Mouse (Mus musculus): ENCODE data around the gene Tnnt2. TPM values are rescaled to one million over a fixed set of nuclear protein-coding genes. Genes with fewer than 3 reads are reported as not detected.

The Tnnt2 gene
- polyA plus RNA-seq, 1 experiment from 2014 or later: 37.4 TPM

- no peak for DNase-seq (ENCODE audit: low spot score)
- Histone ChIP-seq H3K4me2 (no peak overlapping the region), H3K9ac (ENCODE audit: low read depth, low read length) (no peak overlapping the region), H3K27me3 (replicated peaks; ENCODE audit: control insufficient read depth, insufficient read depth, low read length) (peaks cover 20% of the 10 kb centered on the region), H3K9me3 (ENCODE audit: control insufficient read depth, low read length) (no peaks in the 10 kb centered on the region), H3K4me1 (replicated peaks; ENCODE audit: control insufficient read depth, insufficient read depth, low read length) (peaks cover 2% of the 10 kb centered on the region; the same call in 1 of the 2 replicates), H3K27ac (ENCODE audit: low read depth, low read length) (no peak overlapping the region), H3K4me3 (ENCODE audit: low read depth, low read length) (no peak overlapping the region), H3K36me3 (ENCODE audit: control insufficient read depth, insufficient read depth, low read length) (no peaks in the 10 kb centered on the region)
- WGBS: 59% methylated on average over 4 of the region's 4 CpGs
- ATAC-seq (replicated peaks; ENCODE audit: low FRiP score): no peak
Observed at GRCm38 (mm10) chr1:135813071-135813470, 23.1 kb upstream of the Tnnt2 start.

DNA sequence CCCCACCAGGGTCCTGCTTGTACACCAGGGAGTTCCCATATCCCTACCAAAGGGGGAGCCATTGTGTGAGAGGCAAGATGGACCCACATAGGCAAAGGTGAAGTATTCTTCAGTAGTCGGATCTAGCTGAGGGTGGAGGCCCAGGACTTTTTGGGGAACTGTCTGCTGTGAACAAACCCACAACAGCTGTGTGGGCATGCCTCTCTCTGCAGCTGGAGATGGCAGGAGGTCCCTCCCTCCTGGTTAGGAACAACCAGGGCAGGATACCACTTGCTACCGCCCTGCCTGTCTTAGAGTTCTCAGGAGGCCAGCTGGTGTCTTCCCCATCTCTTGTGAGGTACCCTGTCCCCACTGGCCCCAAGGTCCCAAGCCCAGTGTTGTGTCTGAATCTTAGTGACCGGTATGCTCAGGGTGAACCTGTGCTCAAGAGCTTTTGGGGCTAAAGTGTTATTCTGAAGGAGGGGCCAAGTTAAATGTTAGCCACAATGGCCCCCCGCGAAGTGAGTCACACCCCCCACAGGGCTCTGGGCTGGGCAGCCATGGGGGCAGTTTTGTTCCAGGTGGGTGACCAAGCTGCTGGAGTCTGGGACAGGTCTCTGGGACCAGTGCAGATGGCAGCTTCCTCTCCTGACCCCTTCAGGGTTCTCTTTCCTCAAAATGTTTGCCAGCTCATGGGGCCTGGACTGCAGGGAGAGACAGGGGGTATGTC, 22.3 kb upstream of the Tnnt2 start:
- ATAC-seq (replicated peaks; ENCODE audit: low FRiP score) (no peak), DNase-seq (ENCODE audit: low spot score) (no peak)
- Histone ChIP-seq H3K4me2 (no peak overlapping the region), H3K4me1 (replicated peaks; ENCODE audit: control insufficient read depth, insufficient read depth, low read length) (peaks cover 7% of the 10 kb centered on the region), H3K9ac (ENCODE audit: low read depth, low read length) (no peak overlapping the region), H3K27me3 (replicated peaks; ENCODE audit: control insufficient read depth, insufficient read depth, low read length) (peaks cover 28% of the 10 kb centered on the region), H3K9me3 (ENCODE audit: control insufficient read depth, low read length) (no peaks in the 10 kb centered on the region), H3K27ac (ENCODE audit: low read depth, low read length) (no peak overlapping the region), H3K36me3 (ENCODE audit: control insufficient read depth, insufficient read depth, low read length) (no peaks in the 10 kb centered on the region), H3K4me3 (ENCODE audit: low read depth, low read length) (no peak overlapping the region)
- WGBS: 76% methylated on average over 5 of the region's 5 CpGs

DNA sequence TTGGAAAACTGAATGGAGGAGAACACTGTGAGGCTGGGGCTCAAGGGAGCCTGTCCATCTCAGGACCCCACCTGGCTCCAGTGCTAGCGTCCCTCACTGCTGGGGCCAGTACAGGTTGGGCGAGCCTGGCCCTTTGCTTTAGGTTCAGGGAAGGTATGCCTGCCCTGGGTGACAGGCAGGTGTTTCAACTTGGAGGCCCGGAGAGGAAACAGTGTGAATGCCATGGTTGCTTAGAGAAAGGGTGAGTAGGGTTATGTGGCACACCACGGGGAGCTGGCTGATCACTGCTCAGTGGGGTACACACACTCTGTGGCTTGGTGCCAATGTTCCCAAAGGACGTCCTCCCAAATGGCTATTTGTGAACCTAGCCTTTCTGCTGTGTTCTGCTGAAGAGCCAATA, 21.6 kb upstream of the Tnnt2 start:
- Histone ChIP-seq H3K36me3 (ENCODE audit: control insufficient read depth, insufficient read depth, low read length) (no peaks in the 10 kb centered on the region), H3K27me3 (replicated peaks; ENCODE audit: control insufficient read depth, insufficient read depth, low read length) (peaks cover 35% of the 10 kb centered on the region), H3K9me3 (ENCODE audit: control insufficient read depth, low read length) (no peaks in the 10 kb centered on the region), H3K27ac (ENCODE audit: low read depth, low read length) (no peak overlapping the region), H3K4me2 (no peak overlapping the region), H3K4me3 (ENCODE audit: low read depth, low read length) (no peak overlapping the region), H3K4me1 (replicated peaks; ENCODE audit: control insufficient read depth, insufficient read depth, low read length) (peaks cover 7% of the 10 kb centered on the region), H3K9ac (ENCODE audit: low read depth, low read length) (no peak overlapping the region)
- ATAC-seq (replicated peaks; ENCODE audit: low FRiP score): no peak
- DNase-seq (ENCODE audit: low spot score): no peak
- WGBS: 71% methylated on average over 5 of the region's 5 CpGs

GRCm38 (mm10) chr1:135817595-135817994, 18.6 kb upstream of the Tnnt2 start:
- Histone ChIP-seq H3K9me3 (ENCODE audit: control insufficient read depth, low read length) (no peaks in the 10 kb centered on the region), H3K4me1 (replicated peaks; ENCODE audit: control insufficient read depth, insufficient read depth, low read length) (peaks cover 8% of the 10 kb centered on the region), H3K27ac (ENCODE audit: low read depth, low read length) (no peak overlapping the region), H3K4me2 (no peak overlapping the region), H3K27me3 (replicated peaks; ENCODE audit: control insufficient read depth, insufficient read depth, low read length) (peaks cover 62% of the 10 kb centered on the region), H3K9ac (ENCODE audit: low read depth, low read length) (no peak overlapping the region), H3K4me3 (ENCODE audit: low read depth, low read length) (no peak overlapping the region), H3K36me3 (ENCODE audit: control insufficient read depth, insufficient read depth, low read length) (no peaks in the 10 kb centered on the region)
- DNase-seq (ENCODE audit: low spot score) (no peak), ATAC-seq (replicated peaks; ENCODE audit: low FRiP score) (no peak)
- whole genome bisulfite sequencing: 34% methylated on average over 4 of the region's 4 CpGs

DNA sequence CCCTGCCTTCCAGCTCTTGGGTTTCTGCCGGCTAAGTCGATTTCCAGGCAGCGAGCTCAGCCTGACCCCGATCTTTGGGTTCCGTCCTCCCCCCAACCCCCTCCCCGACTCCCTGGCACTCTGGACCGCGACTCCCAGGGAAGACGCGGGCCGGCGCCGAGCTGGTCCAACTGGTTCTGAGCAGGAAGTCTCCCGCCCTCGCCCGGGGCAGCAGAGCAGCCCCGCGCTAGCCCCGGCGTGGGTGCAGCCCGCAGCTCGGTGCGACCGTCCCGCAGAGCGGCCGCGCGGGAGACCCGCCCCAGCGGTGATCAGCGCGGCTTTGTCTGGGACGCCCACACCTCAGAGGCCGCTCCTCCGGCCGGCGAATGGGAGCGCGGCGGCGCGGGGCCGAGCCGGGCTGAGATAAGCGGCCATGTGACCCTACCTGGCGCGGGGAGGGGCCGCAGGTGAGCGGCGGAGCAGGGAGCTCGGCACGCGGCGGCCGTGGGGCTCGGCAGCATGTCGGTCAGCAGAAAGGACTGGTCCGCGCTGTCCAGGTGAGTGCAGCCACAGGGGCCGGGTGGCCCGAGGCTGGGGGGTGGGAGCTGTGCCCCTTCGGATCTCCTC, 17.6 kb upstream of the Tnnt2 start, which contains the start of gene Lad1:
Gene Lad1 (plus strand): TSS at position 118 of the 606 bp plus-strand sequence.
- peak within 1 kb of the TSS; percentile 85 for H3K4me2 ChIP-seq
- no peak within 1 kb of the TSS for H3K27ac ChIP-seq (ENCODE audit: low read depth, low read length)
- peaks cover 8% of the 10 kb centered on the region; the same call in 1 of the 2 replicates for H3K4me1 ChIP-seq (replicated peaks; ENCODE audit: control insufficient read depth, insufficient read depth, low read length)
- DNase-seq (ENCODE audit: low spot score): no peak
- H3K4me3 ChIP-seq (ENCODE audit: low read depth, low read length): peak within 1 kb of the TSS; percentile 55
- H3K27me3 ChIP-seq (replicated peaks; ENCODE audit: control insufficient read depth, insufficient read depth, low read length): peaks cover 62% of the 10 kb centered on the region
- H3K9ac ChIP-seq (ENCODE audit: low read depth, low read length): peak within 1 kb of the TSS; percentile 28; the same call in 1 of the 2 replicates
- no peaks in the 10 kb centered on the region for H3K9me3 ChIP-seq (ENCODE audit: control insufficient read depth, low read length)
- H3K36me3 ChIP-seq (ENCODE audit: control insufficient read depth, insufficient read depth, low read length): no peaks in the 10 kb centered on the region
- no peak for ATAC-seq (replicated peaks; ENCODE audit: low FRiP score)
- under 1% methylated on average over 63 of the region's 63 CpGs for WGBS

GRCm38 (mm10) chr1:135820071-135820470, 16.1 kb upstream of the Tnnt2 start:
- Histone ChIP-seq H3K4me3 (ENCODE audit: low read depth, low read length) (no peak overlapping the region), H3K9ac (ENCODE audit: low read depth, low read length) (no peak overlapping the region), H3K9me3 (ENCODE audit: control insufficient read depth, low read length) (no peaks in the 10 kb centered on the region), H3K4me1 (replicated peaks; ENCODE audit: control insufficient read depth, insufficient read depth, low read length) (peaks cover 8% of the 10 kb centered on the region; the same call in 1 of the 2 replicates), H3K27ac (ENCODE audit: low read depth, low read length) (no peak overlapping the region), H3K4me2 (no peak overlapping the region), H3K36me3 (ENCODE audit: control insufficient read depth, insufficient read depth, low read length) (no peaks in the 10 kb centered on the region), H3K27me3 (replicated peaks; ENCODE audit: control insufficient read depth, insufficient read depth, low read length) (peaks cover 62% of the 10 kb centered on the region)
- DNase-seq (ENCODE audit: low spot score): no peak
- 74% methylated on average over 10 of the region's 10 CpGs for WGBS
- no peak for ATAC-seq (replicated peaks; ENCODE audit: low FRiP score)

- H3K4me1 ChIP-seq (replicated peaks; ENCODE audit: control insufficient read depth, insufficient read depth, low read length): peaks cover 8% of the 10 kb centered on the region; the same call in 1 of the 2 replicates
- H3K27ac ChIP-seq (ENCODE audit: low read depth, low read length): no peak overlapping the region
- H3K4me3 ChIP-seq (ENCODE audit: low read depth, low read length): no peak overlapping the region
- no peak for DNase-seq (ENCODE audit: low spot score)
- no peaks in the 10 kb centered on the region for H3K36me3 ChIP-seq (ENCODE audit: control insufficient read depth, insufficient read depth, low read length)
- ATAC-seq (replicated peaks; ENCODE audit: low FRiP score): no peak
- no peak overlapping the region for H3K4me2 ChIP-seq
- WGBS: 71% methylated on average over 16 of the region's 16 CpGs
- H3K27me3 ChIP-seq (replicated peaks; ENCODE audit: control insufficient read depth, insufficient read depth, low read length): peaks cover 62% of the 10 kb centered on the region
- no peaks in the 10 kb centered on the region for H3K9me3 ChIP-seq (ENCODE audit: control insufficient read depth, low read length)
- H3K9ac ChIP-seq (ENCODE audit: low read depth, low read length): no peak overlapping the region
Observed at GRCm38 (mm10) chr1:135820736-135821364, 15.3 kb upstream of the Tnnt2 start.

DNA sequence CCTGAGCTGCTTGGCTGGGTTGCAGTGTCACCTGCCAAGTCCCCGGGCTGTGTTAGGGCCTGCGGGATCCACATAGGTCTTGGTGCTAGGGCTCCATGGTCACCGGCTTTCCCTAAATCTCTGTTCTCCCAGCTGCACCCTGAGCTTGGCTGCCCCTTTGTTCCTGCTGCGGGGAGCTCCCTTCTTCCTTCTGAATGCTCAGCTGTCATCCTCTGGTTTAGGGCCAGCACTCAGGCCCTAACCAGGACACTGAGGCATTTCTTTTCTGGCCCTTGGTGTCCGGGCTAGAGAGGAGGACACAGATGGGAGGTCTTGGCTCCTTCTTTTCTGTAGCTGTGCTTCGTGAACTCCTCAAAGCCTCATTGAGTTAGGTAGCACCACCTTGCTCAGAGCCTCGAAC, 14.4 kb upstream of the Tnnt2 start:
- no peak overlapping the region for H3K27ac ChIP-seq (ENCODE audit: low read depth, low read length)
- H3K36me3 ChIP-seq (ENCODE audit: control insufficient read depth, insufficient read depth, low read length): no peaks in the 10 kb centered on the region
- peaks cover 8% of the 10 kb centered on the region; the same call in 1 of the 2 replicates for H3K4me1 ChIP-seq (replicated peaks; ENCODE audit: control insufficient read depth, insufficient read depth, low read length)
- no peak overlapping the region for H3K4me3 ChIP-seq (ENCODE audit: low read depth, low read length)
- H3K9ac ChIP-seq (ENCODE audit: low read depth, low read length): no peak overlapping the region
- ATAC-seq (replicated peaks; ENCODE audit: low FRiP score) (no peak), DNase-seq (ENCODE audit: low spot score) (no peak)
- no peaks in the 10 kb centered on the region for H3K9me3 ChIP-seq (ENCODE audit: control insufficient read depth, low read length)
- H3K27me3 ChIP-seq (replicated peaks; ENCODE audit: control insufficient read depth, insufficient read depth, low read length): peaks cover 54% of the 10 kb centered on the region
- 81% methylated on average over 7 of the region's 7 CpGs for WGBS
- no peak overlapping the region for H3K4me2 ChIP-seq

All from liver, embryonic 11.5 days (tissue).